Mouse (Mus musculus): ENCODE data around the gene Omt2a.
"Not testable (repeated sequence)": the region's sequence is repeated elsewhere in the genome, so short reads cannot be mapped to it uniquely, and the experiment has no call there.

The Omt2a gene

GRCm38 (mm10) chr9:78298232-78298631 is 16.4 kb downstream of the Omt2a start:
- DNase-seq (ENCODE audit: low read depth, low spot score), result no peak

GRCm38 (mm10) chr9:78296089-78296488 is 18.5 kb downstream of the Omt2a start:
- peak; percentile 65 for DNase-seq (ENCODE audit: low read depth, low spot score)

- DNase-seq (ENCODE audit: low read depth, low spot score), result not testable (repeated sequence)
Observed at GRCm38 (mm10) chr9:78294781-78295180, 19.8 kb downstream of the Omt2a start.

GRCm38 (mm10) chr9:78293683-78294082 is 20.9 kb downstream of the Omt2a start:
- DNase-seq (ENCODE audit: low read depth, low spot score), result not testable (repeated sequence)

GRCm38 (mm10) chr9:78292462-78292861 is 22.1 kb downstream of the Omt2a start:
- DNase-seq (ENCODE audit: low read depth, low spot score), result not testable (repeated sequence)

- DNase-seq (ENCODE audit: low read depth, low spot score), result not testable (repeated sequence)
Observed at GRCm38 (mm10) chr9:78289723-78290122, 24.9 kb downstream of the Omt2a start, which contains the start of gene Gm10639. TSS of gene Gm10639 (plus strand) at chr9:78289923.

- DNase-seq (ENCODE audit: low read depth, low spot score), result not testable (repeated sequence)
Observed at GRCm38 (mm10) chr9:78289063-78289462, 25.5 kb downstream of the Omt2a start.

- DNase-seq (ENCODE audit: low read depth, low spot score), result not testable (repeated sequence)
Observed at GRCm38 (mm10) chr9:78282002-78282711, 32.4 kb downstream of the Omt2a start.

GRCm38 (mm10) chr9:78270945-78271344 is 43.7 kb downstream of the Omt2a start:
- not testable (repeated sequence) for DNase-seq (ENCODE audit: low read depth, low spot score)
